Mouse (Mus musculus): Measurements from ENCODE around the gene Rbx1.
"Not testable (repeated sequence)": the region's sequence is repeated elsewhere in the genome, so short reads cannot be mapped to it uniquely, and the experiment has no call there.

Rbx1 gene

DNA sequence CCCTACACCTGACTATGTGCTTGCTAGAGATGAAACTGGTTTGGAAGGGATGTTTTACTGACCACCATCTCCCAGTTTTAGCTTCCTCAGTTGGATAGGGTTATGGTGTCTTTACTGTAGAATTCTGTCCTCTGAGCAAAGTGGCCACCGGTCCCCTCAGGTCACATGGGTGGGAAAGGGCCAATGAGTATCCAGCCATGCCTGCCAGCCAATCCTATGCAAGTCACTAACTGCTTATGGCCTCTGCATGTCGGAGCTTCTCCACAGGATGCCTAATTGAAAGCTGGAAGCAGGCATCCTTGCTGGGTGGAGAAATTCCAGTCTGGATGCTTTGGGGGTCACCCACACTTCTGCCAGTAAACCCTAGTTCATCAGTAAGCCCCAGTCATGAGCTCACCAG is 10.5 kb downstream of the Rbx1 start:
- Histone ChIP-seq H3K9me3 (ENCODE audit: low read length) (no peaks in the 10 kb centered on the region), H3K4me1 (replicated peaks; ENCODE audit: low read depth, low read length) (peaks cover 52% of the 10 kb centered on the region), H3K36me3 (ENCODE audit: insufficient read depth, low read length) (peaks cover 43% of the 10 kb centered on the region), H3K27me3 (ENCODE audit: insufficient read depth, low read length) (no peaks in the 10 kb centered on the region), H3K4me3 (replicated peaks; ENCODE audit: low read length) (peak overlapping the region; percentile 30)
- TF ChIP-seq CTCF (conservative IDR thresholded peaks at IDR 0.05; ENCODE audit: low read length) (no peak), POU5F1 (IDR thresholded peaks at IDR 0.05; ENCODE audit: borderline replicate concordance, low read length) (no peak), NANOG (IDR thresholded peaks at IDR 0.05; ENCODE audit: borderline replicate concordance, low read length) (no peak)

DNA sequence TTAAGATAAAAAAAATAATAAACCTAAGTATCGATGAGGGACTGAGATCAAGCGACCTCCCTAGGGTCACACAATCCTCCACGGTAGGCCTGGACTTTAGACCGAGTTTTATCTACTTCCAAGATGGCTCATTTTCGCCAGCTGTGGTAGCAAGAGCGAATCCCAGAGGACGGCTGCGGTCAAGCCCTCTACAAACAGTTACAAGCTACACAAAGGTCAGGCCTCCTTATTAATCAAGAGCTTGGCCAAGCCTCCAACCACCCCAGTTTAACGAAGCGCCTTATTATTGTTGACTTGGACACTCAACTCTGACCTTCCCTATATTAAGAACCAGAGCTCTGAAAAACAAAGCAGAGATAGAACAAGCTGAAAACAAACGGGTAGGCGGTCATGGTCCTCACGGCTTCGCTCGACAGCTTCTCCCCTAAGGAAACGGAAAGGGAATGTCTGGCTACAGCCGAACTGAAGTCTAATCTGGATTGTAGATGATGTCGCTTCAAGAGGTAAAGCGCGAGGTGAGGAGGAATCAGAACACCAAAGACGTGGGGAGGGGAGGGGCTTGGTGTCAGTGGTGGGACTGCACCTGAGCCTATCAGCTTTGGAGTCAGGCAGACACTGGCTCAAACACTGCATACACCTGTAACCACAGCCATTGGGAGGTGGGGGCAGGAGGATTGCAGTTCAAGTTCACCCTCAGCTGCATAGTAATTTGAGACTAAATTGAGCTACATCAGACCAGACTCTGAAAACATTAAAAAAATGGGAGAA is 13.5 kb downstream of the Rbx1 start:
- no peak for TF ChIP-seq POU5F1 (IDR thresholded peaks at IDR 0.05; ENCODE audit: borderline replicate concordance, low read length)
- TF ChIP-seq CTCF (conservative IDR thresholded peaks at IDR 0.05; ENCODE audit: low read length), result no peak
- TF ChIP-seq NANOG (IDR thresholded peaks at IDR 0.05; ENCODE audit: borderline replicate concordance, low read length), result no peak
- Histone ChIP-seq H3K9me3 (ENCODE audit: low read length) (no peaks in the 10 kb centered on the region), H3K27me3 (ENCODE audit: insufficient read depth, low read length) (no peaks in the 10 kb centered on the region), H3K4me3 (replicated peaks; ENCODE audit: low read length) (peak overlapping the region; percentile 24; the same call in 1 of the 2 replicates), H3K36me3 (ENCODE audit: insufficient read depth, low read length) (peaks cover 14% of the 10 kb centered on the region), H3K4me1 (replicated peaks; ENCODE audit: low read depth, low read length) (peaks cover 60% of the 10 kb centered on the region)

- Histone ChIP-seq H3K4me1 (replicated peaks; ENCODE audit: low read depth, low read length) (peaks cover 63% of the 10 kb centered on the region), H3K4me3 (replicated peaks; ENCODE audit: low read length) (peak overlapping the region; percentile 24; the same call in 1 of the 2 replicates)
- H3K9me3 ChIP-seq (ENCODE audit: low read length); H3K27me3 ChIP-seq (ENCODE audit: insufficient read depth, low read length); H3K36me3 ChIP-seq (ENCODE audit: insufficient read depth, low read length): not testable (repeated sequence)
These were observed 14.2 kb downstream of the Rbx1 start for GRCm38 (mm10) chr15:81480284-81480683.

DNA sequence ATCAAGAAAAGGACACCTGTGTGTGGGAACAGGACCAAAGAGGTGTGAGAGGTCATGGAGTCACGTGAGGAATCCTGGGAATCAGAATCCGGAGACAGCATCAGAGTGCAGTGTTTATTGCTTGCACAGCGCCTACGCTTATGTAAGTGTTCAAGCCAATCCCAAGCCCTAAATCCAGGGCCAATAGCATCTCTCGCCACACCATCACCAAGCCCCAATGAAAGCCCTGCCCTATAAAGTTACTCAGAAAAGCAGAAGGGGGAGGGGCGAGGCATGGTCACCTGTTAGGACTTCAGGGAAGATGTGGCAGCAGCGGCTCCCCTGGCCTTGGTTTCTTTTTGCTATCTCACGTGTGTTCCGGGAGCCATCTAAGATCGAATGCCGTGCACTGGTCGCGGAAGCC is 14.9 kb downstream of the Rbx1 start:
- Histone ChIP-seq H3K4me3 (replicated peaks; ENCODE audit: low read length) (peak overlapping the region; percentile 5; the same call in 1 of the 2 replicates), H3K9me3 (ENCODE audit: low read length) (no peaks in the 10 kb centered on the region), H3K4me1 (replicated peaks; ENCODE audit: low read depth, low read length) (peaks cover 62% of the 10 kb centered on the region), H3K36me3 (ENCODE audit: insufficient read depth, low read length) (0 out of 2 replicates have a peak, but pooled peaks cover under 1% of the 10 kb centered on the region), H3K27me3 (ENCODE audit: insufficient read depth, low read length) (no peaks in the 10 kb centered on the region)
- no peak for TF ChIP-seq POU5F1 (IDR thresholded peaks at IDR 0.05; ENCODE audit: borderline replicate concordance, low read length)

DNA sequence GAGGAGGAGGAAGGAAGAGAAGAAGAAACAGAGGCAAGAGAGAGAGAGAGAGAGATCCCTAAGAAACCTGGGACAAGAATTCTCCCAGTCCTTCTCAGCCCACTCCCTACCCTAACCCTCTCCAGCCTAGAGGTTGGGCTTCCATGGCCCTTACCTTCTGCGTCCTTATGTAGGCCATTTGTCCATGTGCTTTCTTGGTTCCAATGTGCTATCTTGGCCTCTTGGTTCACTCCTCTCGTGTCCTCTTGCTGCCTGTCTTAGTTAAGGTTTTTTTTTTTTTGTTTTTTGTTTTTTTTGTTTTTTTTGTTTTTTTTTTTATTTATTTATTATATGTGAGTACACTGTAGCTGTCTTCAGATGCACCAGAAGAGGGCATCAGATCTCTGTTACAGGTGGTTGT is 16.9 kb downstream of the Rbx1 start:
- Histone ChIP-seq H3K9me3 (ENCODE audit: low read length) (no peaks in the 10 kb centered on the region), H3K4me1 (replicated peaks; ENCODE audit: low read depth, low read length) (peaks cover 52% of the 10 kb centered on the region), H3K4me3 (replicated peaks; ENCODE audit: low read length) (no peak overlapping the region), H3K36me3 (ENCODE audit: insufficient read depth, low read length) (no peaks in the 10 kb centered on the region), H3K27me3 (ENCODE audit: insufficient read depth, low read length) (no peaks in the 10 kb centered on the region)
- no peak for TF ChIP-seq POU5F1 (IDR thresholded peaks at IDR 0.05; ENCODE audit: borderline replicate concordance, low read length)
- no peak for TF ChIP-seq CTCF (conservative IDR thresholded peaks at IDR 0.05; ENCODE audit: low read length)
- no peak for TF ChIP-seq NANOG (IDR thresholded peaks at IDR 0.05; ENCODE audit: borderline replicate concordance, low read length)

- no peaks in the 10 kb centered on the region for H3K36me3 ChIP-seq (ENCODE audit: insufficient read depth, low read length)
- H3K27me3 ChIP-seq (ENCODE audit: insufficient read depth, low read length), result no peaks in the 10 kb centered on the region
- no peak overlapping the region for H3K4me3 ChIP-seq (replicated peaks; ENCODE audit: low read length)
- no peak for TF ChIP-seq CTCF (conservative IDR thresholded peaks at IDR 0.05; ENCODE audit: low read length)
- no peak for TF ChIP-seq NANOG (IDR thresholded peaks at IDR 0.05; ENCODE audit: borderline replicate concordance, low read length)
- no peak for TF ChIP-seq POU5F1 (IDR thresholded peaks at IDR 0.05; ENCODE audit: borderline replicate concordance, low read length)
- peaks cover 52% of the 10 kb centered on the region for H3K4me1 ChIP-seq (replicated peaks; ENCODE audit: low read depth, low read length)
- H3K9me3 ChIP-seq (ENCODE audit: low read length), result no peaks in the 10 kb centered on the region
These were observed 17.6 kb downstream of the Rbx1 start for GRCm38 (mm10) chr15:81483691-81484090.

- H3K36me3 ChIP-seq (ENCODE audit: insufficient read depth, low read length), result no peaks in the 10 kb centered on the region
- no peaks in the 10 kb centered on the region for H3K27me3 ChIP-seq (ENCODE audit: insufficient read depth, low read length)
- TF ChIP-seq POU5F1 (IDR thresholded peaks at IDR 0.05; ENCODE audit: borderline replicate concordance, low read length) (no peak), CTCF (conservative IDR thresholded peaks at IDR 0.05; ENCODE audit: low read length) (no peak), NANOG (IDR thresholded peaks at IDR 0.05; ENCODE audit: borderline replicate concordance, low read length) (no peak)
- H3K4me1 ChIP-seq (replicated peaks; ENCODE audit: low read depth, low read length), result peaks cover 38% of the 10 kb centered on the region
- no peak overlapping the region for H3K4me3 ChIP-seq (replicated peaks; ENCODE audit: low read length)
- no peaks in the 10 kb centered on the region for H3K9me3 ChIP-seq (ENCODE audit: low read length)
These were observed 19.4 kb downstream of the Rbx1 start for GRCm38 (mm10) chr15:81485483-81485882.

- TF ChIP-seq CTCF (conservative IDR thresholded peaks at IDR 0.05; ENCODE audit: low read length) (no peak), POU5F1 (IDR thresholded peaks at IDR 0.05; ENCODE audit: borderline replicate concordance, low read length) (no peak), NANOG (IDR thresholded peaks at IDR 0.05; ENCODE audit: borderline replicate concordance, low read length) (no peak)
- peaks cover 22% of the 10 kb centered on the region for H3K4me1 ChIP-seq (replicated peaks; ENCODE audit: low read depth, low read length)
- no peak overlapping the region for H3K4me3 ChIP-seq (replicated peaks; ENCODE audit: low read length)
- no peaks in the 10 kb centered on the region for H3K9me3 ChIP-seq (ENCODE audit: low read length)
- H3K36me3 ChIP-seq (ENCODE audit: insufficient read depth, low read length), result no peaks in the 10 kb centered on the region
- no peaks in the 10 kb centered on the region for H3K27me3 ChIP-seq (ENCODE audit: insufficient read depth, low read length)
These were observed 37.4 kb downstream of the Rbx1 start for GRCm38 (mm10) chr15:81503466-81503865.

DNA sequence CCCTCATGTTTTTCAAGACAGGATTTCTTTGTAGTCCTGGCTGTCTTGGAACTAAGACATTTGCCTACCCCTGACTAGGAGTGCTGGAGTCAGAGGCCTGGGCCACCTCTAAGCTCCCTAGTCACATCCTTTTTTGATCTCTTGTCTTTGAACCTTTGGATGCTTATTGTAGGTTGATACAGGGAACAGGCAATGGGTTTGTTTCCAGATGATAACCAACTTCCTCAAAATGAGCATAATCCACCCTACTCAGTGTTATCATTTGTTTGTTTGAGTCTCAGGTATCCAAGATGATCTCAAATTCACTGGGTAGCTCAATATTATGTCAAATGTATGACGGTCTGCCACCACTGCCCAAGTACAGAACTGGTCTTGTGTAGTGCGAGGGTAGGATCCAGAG is 37.9 kb downstream of the Rbx1 start:
- no peaks in the 10 kb centered on the region for H3K9me3 ChIP-seq (ENCODE audit: low read length)
- no peaks in the 10 kb centered on the region for H3K27me3 ChIP-seq (ENCODE audit: insufficient read depth, low read length)
- TF ChIP-seq POU5F1 (IDR thresholded peaks at IDR 0.05; ENCODE audit: borderline replicate concordance, low read length) (no peak), CTCF (conservative IDR thresholded peaks at IDR 0.05; ENCODE audit: low read length) (no peak), NANOG (IDR thresholded peaks at IDR 0.05; ENCODE audit: borderline replicate concordance, low read length) (no peak)
- H3K4me1 ChIP-seq (replicated peaks; ENCODE audit: low read depth, low read length), result peaks cover 24% of the 10 kb centered on the region
- no peaks in the 10 kb centered on the region for H3K36me3 ChIP-seq (ENCODE audit: insufficient read depth, low read length)
- H3K4me3 ChIP-seq (replicated peaks; ENCODE audit: low read length), result no peak overlapping the region
